ENCODE assay signal across 8 mouse cellular contexts in the genomic region with DNA sequence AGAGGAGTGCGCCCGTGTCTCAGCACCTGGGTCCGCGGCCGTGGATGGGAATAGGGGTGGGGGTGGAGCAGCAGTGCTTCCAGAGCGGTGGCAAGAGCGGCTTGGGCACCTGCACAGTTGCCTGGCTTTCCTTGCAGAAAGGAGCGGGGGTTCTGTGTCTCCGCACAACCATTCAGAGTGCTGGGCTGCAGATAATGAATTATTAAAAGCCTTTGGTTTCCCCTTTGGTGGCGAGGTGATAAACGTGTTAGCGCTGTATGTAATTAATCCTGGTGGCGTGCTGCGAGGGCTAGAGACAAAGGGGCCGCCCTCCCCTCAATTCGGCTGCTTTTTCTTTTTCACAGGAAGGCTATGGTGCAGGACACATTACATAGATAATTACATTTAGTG. TPM values are rescaled to one million over a fixed set of nuclear protein-coding genes. Genes with fewer than 3 reads are reported as not detected.
A peak's percentile ranks its signal among the peaks of the same experiment; 100 is the strongest.
DNase-seq lines count a peak whose midpoint lies in the region; ATAC-seq lines count a peak whose summit lies in the region.

No protein-coding gene starts in this region.

- DNase-seq in embryo, embryonic 10 days (ENCODE audit: low spot score): peak; percentile 55
- no peak for DNase-seq in embryo, embryonic 9.5 days (ENCODE audit: extremely low spot score)
- DNase-seq in right cerebral cortex, postnatal 4 days: peak; percentile 41
- no peak for DNase-seq in right cerebral cortex, postnatal 10 days (ENCODE audit: low spot score in 2 of 2)
- DNase-seq in liver, embryonic 11.5 days (ENCODE audit: low spot score): no peak
- DNase-seq in urinary bladder, postnatal 25 days (ENCODE audit: low spot score): no peak
- no peak for DNase-seq in B cell, adult 2 months

- no peak overlapping the region for H3K27ac ChIP-seq in liver, embryonic 11.5 days (ENCODE audit: low read depth, low read length)

- no peak overlapping the region for H3K9ac ChIP-seq in liver, embryonic 11.5 days (ENCODE audit: low read depth, low read length)

- peak overlapping the region; percentile 62 for H3K4me2 ChIP-seq in liver, embryonic 11.5 days

- ATAC-seq in liver, embryonic 11.5 days (replicated peaks; ENCODE audit: low FRiP score): no peak
- ATAC-seq in erythroid progenitor cell, adult 5-6 weeks (replicated peaks; ENCODE audit: low FRiP score, poor library complexity, severe bottlenecking): no peak

- H3K27me3 ChIP-seq in liver, embryonic 11.5 days (replicated peaks; ENCODE audit: control insufficient read depth, insufficient read depth, low read length): peaks cover 34% of the 10 kb centered on the region

- 5% methylated on average over 16 of the region's 16 CpGs for whole genome bisulfite sequencing in liver, embryonic 11.5 days

- peaks cover 11% of the 10 kb centered on the region; the same call in 1 of the 2 replicates for H3K4me1 ChIP-seq in liver, embryonic 11.5 days (replicated peaks; ENCODE audit: control insufficient read depth, insufficient read depth, low read length)

- H3K9me3 ChIP-seq in liver, embryonic 11.5 days (ENCODE audit: control insufficient read depth, low read length): no peaks in the 10 kb centered on the region

- H3K4me3 ChIP-seq in liver, embryonic 11.5 days (ENCODE audit: low read depth, low read length): peak overlapping the region; percentile 35

- no peaks in the 10 kb centered on the region for H3K36me3 ChIP-seq in liver, embryonic 11.5 days (ENCODE audit: control insufficient read depth, insufficient read depth, low read length)

RNA-seq across cellular contexts. Expression of gene Plekha6, which starts 18.7 kb away (rescaled TPM):
- 4.1 and 4.3 TPM in 2 replicates for polyA plus RNA-seq in liver, embryonic 11.5 days (2014; fragmentation: Nextera tagmentation; extraction: Ambion mirVana)
- total RNA-seq in erythroid progenitor cell, adult 5-6 weeks (2015; ENCODE audit: low replicate concordance): 0.36 TPM in 1 of 2 replicates, not detected in the other
- 0.51 TPM in 1 of 2 replicates, not detected in the other for total RNA-seq in erythroid progenitor cell, adult 5-6 weeks (2017; ENCODE audit: low replicate concordance)

RNA-seq across cellular contexts. Expression of gene Ppp1r15b, which starts 51.8 kb away (rescaled TPM):
- polyA plus RNA-seq in liver, embryonic 11.5 days (2014; fragmentation: Nextera tagmentation; extraction: Ambion mirVana): 89.0 and 95.4 TPM in 2 replicates
- 131 and 152 TPM in 2 replicates for total RNA-seq in erythroid progenitor cell, adult 5-6 weeks (2015; ENCODE audit: low replicate concordance)
- 227 and 245 TPM in 2 replicates for total RNA-seq in erythroid progenitor cell, adult 5-6 weeks (2017; ENCODE audit: low replicate concordance)

Comparison
In these comparisons a context has a peak if more than half of its experiments do, and no peak if none do; other contexts are left out.
1. DNase-seq: peak in embryo, embryonic 10 days (single experiment) and right cerebral cortex, postnatal 4 days (single experiment); none in embryo, embryonic 9.5 days (single experiment), right cerebral cortex, postnatal 10 days (0 of 2), liver, embryonic 11.5 days (single experiment), urinary bladder, postnatal 25 days (single experiment) and B cell, adult 2 months (0 of 2).